Mouse (Mus musculus) cerebellum, adult (tissue): ENCODE measurements around the gene Tex29.

Source experiments
- ATAC-seq: cut with Nextera tagmentation; 2 replicates; pipeline ENCODE4 v1.9.2; 2017; ENCODE audit warnings: mild to moderate bottlenecking, moderate library complexity, mixed read lengths; ENCODE audit not compliant: insufficient number of reproducible peaks, low FRiP score, low TSS enrichment

Tex29 gene

DNA sequence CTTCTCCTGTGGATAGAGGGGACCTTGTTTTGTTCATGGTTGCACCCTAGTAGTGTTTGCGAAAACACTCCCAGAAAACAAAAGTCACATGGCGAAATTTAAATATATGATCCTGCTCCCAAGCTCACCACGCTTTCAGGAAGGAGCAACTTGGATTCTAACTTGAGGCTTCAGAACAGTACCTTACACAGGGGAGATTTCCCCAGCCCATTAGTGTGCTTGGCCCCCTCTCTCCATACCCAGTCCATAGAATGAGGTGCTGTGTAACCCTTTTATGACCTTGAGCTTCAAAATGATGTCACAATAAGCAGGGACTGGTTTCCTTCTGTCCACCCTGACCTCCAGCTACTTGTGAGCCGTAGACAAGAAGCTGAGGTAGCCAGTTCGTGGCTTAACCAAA lies at the start of gene Tex29:
Tex29 (plus strand) TSS at position 301 of the 400 bp plus-strand sequence.
- ATAC-seq: no peak

DNA sequence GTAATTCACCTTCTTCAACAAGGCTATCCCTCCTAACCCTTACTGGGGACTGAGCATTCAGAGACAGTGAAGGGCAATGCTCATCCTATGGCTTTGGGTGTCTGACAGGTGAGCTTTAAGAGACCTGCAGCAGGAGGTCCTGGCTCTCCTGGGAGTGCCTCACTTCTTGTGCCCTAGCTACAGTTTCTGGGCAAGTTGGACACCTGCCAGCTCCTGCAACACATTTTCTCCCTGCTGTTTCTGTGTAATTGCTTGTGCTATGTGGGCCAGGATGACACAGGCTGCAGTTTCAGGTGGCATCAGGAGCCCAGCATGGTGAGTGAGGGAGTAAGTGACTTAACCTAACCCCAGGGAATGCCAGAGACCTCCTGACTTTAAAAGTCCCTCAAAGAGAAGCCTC lies 45.3 kb upstream of the Tex29 start:
- peak; percentile 49; the same call in 1 of the 2 replicates for ATAC-seq

DNA sequence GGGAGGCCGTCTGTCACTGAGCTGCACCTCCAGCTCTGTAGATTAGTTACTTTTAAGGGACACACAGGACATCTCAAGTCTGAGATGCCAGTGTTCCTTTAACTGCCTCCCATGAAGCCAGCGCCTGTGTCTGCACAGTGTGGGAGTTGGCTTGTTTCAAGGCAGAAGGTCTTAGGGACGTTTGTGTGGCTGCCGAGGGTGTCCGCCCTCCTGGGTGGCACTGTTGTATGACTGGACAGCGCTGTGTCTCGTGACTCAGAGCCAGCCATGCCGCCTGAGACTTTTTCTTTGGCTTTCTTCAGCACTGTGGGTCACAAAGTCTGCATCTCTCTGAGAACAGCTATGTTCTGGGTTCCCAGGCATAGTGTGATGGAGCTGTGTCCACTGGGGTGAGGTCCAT lies 43.1 kb upstream of the Tex29 start:
- no peak for ATAC-seq

DNA sequence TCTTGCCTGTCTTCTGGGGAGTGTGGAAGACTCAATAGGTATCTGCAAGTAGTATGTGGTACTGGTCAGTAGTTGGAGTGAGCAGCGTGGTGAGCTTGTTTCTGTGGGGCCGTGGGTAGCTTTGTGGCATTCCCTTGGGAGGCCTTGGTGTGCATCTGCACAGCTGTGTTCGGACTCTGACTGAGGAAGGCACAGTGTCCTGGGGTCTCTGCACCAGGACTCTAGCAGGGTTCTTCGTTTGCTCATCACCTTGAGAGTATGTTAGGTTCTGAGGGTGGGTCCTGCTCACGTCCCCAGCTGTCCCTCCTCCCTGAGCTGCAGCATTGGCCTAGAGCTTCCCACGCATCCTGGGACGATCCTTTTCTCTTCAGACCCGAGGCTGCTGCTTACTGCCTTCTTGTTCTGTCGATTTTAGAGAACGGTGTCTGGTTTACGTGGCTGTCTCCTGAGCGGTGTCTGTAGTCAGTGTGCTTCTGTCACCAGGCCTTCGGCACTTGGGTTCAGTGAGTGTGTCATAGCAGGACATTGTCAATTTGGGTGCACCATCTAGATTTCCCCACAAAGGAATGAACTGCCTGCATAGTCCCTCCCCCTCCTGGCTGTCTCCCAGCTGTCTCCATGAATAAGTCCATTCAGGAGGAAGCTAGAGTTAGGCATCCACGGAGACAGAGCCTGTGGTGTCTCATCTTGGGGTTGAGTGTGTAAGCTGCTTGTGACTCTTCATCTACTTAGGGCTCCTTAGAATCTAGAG lies 42.4 kb upstream of the Tex29 start:
- no peak for ATAC-seq

DNA sequence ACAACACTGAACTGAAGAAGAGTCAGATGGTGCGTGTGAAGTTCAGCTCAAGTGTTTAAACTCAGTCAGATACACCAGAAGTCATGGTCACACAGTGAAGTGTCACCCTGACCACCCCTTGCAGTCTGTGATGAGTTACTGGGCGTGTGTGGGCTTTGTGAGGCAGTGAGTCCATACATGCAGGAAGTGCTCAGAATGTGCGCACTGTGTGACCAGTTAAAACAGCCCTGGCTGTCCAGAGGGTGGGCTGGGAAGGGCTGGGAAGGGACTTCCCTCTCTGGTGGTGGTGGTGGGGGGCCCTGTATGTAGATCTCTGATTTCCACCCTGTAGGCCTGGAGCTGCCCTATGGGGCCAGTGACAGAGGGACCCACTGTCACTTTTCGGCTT lies 41.8 kb upstream of the Tex29 start:
- no peak for ATAC-seq

DNA sequence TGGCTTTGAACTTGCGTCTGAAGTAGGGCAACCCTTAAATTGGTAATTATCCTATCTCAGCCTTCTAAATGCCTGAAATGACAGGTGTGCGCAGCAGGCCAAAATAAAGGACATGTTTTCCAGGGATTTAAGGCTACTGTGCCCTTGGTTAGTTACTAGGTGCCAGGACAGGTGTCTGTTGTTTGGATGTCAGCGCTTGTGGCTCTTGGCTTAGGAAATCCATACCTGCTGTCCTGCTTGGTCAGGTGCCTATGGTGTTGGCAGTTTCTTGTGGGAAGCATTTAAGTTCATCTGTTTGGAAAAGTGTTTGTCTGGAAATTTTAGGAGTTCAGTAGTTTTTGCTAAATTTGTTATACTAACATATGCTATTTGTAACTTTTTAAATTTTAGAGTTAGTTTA lies 41.2 kb upstream of the Tex29 start:
- no peak for ATAC-seq

DNA sequence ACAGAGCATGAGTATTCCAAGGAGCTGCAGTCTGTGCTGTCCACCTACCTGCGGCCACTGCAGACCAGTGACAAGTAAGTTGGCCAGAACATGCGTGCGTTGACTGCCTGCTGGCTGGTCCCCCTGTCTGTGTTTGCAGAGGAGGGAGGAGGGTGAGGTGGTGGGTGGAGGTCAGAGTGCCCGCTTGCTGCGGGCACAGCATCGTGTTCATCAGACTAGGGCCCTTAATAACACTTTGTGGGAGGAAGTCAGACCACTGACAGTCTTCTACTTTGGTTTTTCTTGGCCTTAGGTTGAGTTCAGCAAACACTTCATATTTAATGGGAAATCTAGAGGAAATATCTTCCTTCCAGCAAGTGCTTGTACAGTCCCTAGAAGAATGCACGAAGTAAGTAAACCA lies 39.8 kb upstream of the Tex29 start:
- ATAC-seq: no peak

DNA sequence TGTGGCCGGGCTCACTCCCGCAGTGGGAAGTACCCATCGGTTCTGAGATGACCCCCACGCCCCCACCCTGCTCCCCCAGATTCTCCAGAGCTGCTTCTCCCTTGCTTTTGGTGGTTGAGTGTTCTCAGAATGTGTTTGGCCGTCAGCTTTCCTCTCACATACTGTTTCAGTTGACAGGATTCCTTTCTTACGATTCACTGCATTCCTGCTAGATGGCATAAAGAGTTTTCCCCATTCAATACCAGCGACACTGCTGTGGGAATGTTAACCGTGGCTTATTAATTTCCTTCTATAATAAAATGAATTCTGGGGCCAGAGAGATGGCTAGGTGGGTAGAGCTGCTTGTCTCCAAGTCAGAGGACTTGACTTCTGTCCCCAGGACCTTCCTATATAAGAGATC lies 38.7 kb upstream of the Tex29 start:
- ATAC-seq: no peak

DNA sequence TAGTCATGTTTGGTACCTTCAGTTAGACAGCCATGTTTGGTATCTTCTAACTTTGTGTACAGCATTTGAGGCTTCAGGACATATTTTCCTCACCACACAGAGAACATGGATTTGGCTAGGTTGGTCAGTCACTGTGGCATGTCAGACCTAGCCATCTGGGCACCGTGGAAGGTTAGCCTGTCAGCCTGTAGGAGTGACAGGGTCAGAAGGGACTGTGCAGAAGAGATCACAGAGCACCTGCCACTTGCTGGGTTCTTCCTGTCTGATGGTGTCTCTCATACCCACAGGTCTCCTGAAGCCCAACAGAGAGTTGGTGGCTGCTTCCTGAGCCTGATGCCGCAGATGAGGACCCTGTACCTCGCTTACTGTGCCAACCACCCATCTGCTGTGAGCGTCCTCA lies 35.4 kb upstream of the Tex29 start:
- ATAC-seq: peak; percentile 59

DNA sequence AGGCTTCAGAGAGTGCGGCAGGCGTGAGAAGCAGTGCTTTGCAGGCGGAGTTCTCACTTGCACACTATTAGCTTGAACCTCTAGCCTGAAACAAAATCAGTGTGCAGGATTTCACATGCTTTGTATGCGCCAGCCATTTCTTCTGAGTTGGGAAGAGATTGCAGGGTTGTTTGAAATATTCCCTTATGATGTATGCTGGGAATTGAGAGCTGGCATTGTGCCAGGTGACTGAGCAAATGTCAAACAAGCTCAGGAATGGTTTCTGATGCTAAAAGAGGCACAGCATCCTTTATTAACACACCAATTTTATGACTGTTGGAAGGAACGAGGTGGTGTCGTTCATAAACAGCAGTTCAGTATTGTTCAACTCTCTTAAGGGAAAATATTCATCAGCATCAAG lies 34.0 kb upstream of the Tex29 start:
- ATAC-seq: no peak

DNA sequence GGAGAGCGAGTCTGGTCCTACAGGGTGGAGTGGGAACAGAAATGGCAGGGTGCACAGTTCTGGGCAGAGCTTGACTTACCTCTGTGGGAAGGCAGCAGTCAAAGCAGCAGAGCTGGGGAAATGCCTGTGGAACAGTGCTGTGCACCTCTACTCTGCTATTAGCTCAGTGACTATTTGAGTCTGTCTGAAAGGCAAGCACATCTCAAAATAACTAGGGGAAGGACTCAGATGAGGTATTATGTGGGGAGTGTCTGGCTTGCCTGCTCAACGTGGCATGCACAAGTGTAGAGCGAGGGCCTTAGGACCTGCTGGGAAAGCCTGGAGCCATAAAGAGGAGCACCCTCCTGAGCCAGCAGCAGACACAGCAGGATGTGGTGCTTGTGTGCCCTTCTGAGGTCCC lies 32.9 kb upstream of the Tex29 start:
- ATAC-seq: no peak

DNA sequence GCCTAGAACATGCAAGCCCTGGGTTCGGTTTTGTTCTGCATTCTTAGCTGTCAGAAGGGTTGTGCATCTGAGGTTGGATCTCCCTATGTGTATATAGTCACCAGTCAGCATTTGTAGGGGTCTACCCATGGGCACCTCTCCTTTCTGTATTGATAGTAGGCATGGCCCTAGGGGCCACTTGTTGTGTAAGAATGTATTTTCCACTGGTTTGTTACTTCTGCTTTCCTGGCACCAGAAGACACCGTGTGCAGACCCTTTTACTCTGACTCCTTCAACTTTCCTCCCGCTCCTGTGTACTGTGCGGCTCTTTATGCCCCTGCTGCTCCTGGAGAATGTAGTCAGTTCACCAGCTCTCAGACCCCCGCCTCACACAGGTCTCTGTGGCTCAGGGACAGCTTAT lies 32.2 kb upstream of the Tex29 start:
- no peak for ATAC-seq

DNA sequence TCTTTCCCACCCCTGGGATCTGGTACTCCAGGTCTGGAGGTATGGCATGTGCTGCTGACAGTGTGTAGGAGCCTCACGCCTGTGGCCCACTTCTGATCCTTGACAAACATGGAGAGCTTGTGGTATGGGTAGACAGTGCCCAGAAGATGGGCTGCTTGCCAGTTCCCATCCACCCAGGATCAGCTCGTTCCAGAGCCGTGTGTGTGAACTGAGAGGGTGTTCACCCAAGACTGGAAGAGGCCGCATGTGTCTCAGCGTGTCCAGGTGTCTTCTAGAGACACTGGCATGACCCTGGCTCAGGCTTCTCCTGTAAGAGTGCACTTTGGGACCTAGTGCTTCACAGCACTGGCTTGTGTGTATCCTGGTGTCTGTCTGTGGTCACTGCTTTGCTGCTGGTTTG lies 29.8 kb upstream of the Tex29 start:
- no peak for ATAC-seq

DNA sequence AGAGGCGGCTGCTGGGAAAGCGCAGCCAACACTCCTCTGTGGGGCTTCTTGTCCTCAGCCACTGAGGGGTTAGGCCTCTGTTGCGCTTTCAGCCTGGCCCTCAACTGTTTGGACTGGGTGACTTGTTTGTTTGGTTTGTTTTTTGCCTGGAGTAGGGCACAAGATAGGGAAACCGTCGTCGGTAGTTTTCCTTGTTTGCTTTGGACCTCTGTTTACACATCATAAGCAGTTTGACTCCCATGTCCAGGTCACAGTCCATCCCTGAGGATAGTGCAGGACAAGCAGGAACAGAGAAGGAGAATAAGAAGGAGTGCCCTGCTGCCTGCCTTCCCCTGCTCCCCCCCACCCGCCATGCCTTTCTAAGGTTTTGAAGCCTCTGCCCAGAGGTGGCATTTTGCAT lies 26.5 kb upstream of the Tex29 start:
- no peak for ATAC-seq

DNA sequence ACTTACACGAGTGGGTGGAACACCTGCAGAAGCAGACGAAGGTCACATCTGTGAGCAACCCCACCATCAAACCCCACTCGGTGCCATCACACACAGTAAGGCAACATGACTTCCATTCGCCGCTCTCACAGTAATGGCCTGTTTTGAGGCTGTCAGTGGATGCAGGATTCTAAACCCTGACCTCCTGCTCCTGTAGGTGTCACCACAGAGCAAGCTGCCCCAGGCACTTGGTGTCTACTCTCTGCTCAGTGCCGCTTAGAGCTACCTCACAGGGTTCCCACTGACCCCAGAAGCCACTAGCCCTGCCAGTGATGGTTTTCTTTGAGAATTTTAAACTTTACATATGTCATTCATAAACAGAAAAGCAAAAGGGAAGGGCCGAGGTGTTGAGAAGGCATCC lies 25.1 kb upstream of the Tex29 start:
- 0 out of 2 replicates have a peak, but pooled peaks have one; percentile 47 for ATAC-seq

DNA sequence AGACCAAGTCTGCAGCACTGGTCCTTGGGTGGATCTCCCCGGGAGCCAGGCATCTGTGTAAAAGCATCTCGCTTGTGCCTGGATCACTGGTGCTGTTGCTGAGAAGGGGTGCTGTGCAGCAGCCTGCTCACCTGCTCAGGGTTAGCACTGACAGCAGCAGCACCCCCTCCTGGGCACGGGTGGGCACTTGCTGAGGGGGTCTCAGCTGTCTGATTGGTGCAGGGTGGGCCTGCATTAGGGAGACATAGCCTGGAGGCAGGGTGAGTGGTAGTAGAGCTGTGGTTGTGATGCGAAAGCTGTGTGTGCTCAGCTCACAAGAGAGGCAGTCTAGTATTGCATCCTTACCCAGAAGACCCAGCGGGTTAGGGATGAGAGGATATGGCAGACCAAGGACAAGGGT lies 20.1 kb upstream of the Tex29 start:
- no peak for ATAC-seq

DNA sequence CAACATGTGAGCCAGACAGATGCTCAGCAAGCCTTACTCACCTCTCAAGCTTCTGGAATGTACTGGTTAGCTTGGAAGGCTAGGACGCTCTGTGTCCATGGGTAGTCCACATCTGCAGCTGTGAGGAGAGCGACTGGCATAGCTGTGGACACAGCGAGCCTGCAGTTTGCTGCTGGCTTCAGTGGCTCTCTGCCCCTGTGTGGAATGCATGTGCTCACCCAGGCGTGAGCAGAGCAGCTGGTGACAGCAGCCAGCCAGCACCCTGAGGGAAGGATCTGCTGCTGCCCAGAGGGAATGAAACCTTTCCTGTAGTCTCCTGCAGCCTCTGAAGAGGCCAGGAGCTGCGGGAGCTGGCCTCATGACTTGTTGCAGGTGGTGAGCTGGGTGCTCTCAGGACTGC lies 19.7 kb upstream of the Tex29 start:
- no peak for ATAC-seq

DNA sequence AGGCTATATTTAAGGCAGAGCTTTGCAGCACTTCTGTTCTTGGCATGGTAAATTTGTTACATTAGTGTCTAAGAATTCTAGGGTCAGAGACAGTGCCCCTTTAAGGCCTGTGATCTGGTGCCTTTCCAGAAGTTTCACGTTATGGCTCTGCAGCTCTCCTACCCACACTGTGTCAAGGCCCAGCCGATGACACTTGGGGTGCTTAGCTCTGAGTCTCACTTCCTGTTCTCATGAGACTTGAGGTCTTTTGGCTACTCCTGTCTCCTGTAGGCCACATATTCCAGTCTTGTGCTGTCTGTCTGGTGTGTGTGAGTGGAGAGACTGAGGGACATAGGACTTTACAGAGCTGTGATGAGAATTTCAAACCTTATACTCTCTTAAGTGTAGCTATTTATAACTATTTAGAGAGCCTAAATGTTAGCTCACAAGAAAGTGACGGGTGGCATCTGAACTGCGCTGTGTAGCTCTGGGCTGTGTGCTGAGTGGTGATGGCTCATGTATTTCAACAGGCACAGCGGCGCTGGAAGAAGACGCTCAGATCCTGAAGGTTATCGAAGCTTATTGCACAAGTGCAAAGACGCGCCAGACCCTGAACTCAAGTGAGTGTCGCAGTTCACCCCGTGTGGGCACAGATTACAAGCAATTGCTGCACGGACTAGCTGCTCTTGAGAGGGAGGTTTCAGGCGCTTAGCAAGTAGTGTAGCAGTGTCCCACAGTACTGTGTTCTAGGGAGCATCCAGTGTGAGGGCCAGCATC lies 18.6 kb upstream of the Tex29 start:
- no peak for ATAC-seq

DNA sequence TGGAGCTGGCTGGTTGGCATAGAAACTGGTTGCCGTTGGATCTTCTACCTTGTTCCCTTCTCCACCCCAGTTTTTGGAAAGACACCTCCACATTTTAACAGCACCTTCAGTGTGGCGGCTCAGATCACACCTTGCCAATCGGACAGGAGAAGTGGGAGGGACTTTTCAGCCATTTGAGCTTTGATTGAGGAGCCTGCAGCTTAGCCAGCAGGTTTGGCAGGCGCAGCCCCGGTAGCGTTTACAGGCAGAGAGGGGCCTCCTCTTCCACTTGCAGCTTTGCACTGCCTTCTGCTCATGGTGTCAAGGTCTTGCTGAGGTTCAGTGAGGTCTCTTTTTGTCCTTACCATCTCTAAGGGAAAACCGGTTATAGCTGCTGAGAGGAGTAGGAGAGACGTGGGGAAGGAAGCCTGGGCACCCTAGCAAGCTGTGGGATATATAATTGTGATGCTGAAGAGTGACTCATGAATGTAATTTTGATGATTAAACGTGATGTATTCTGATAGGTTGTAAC lies 17.7 kb upstream of the Tex29 start:
- no peak for ATAC-seq

DNA sequence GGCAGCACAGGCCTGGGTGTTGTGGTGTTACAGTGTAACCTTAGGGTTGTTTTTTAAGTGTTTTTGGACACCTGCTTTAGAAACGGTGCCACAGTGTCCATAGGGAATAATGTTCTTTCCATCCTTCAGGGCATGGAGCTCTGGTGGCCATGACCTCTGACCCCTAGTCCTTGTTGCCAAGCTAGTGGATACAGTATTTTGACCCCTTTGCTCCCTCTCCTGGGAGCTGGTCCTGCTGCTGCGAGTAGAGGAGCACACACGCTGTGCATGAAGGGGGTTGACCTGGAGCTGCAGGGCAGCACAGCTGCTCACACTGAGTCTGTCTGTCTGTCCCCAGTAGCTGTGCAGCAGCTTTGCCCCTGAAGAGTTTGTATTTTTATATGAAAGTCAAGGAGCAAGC lies 14.5 kb upstream of the Tex29 start:
- ATAC-seq: no peak

DNA sequence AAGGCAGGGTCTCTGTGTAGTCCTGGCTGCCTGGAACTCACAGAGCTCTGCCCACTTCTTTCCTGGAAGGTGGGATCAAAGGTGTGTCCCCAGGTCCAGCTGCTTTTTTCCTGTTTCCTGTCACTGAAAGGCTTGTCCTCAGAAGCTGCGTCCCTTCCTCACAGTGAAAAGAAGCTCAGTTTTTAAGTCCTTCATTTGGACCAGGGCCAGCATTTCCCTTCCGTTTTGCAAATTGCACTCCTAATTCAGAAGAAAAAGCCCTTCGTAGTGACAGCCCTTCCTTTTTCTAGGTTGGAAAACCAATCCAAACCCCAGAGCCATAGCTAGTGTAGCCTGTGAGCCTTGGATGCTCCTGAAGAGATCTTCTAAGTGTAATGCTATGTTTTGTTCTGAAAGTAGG lies 13.0 kb upstream of the Tex29 start:
- ATAC-seq: no peak
